Mouse (Mus musculus): Measurements from ENCODE around the gene Gpr141.
"Not testable (repeated sequence)": the region's sequence is repeated elsewhere in the genome, so short reads cannot be mapped to it uniquely, and the experiment has no call there.

Gpr141 gene

DNA sequence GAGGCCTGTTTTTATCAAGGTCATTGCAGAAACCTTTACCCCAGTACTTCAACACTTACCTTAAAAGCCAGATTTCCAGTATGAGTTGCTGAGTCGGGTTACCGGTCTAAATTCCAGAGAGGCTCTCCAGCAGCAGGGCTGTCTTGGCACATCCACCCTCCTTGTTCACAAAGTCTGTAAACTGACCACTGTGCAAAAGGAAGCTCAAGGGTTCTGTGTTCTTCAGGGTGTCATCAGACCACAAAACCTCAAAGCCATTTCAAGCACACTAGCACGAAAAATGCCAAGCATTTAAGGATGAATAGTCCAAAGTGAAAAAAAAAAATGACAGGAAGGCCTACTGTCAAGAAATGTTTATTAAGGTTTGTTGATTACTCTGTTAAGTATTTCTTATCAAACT, at the start of gene Gpr141:
Gene Gpr141, minus strand, starts transcription at position 187 of the 400 bp plus-strand sequence.
- DNase-seq, result no peak

DNA sequence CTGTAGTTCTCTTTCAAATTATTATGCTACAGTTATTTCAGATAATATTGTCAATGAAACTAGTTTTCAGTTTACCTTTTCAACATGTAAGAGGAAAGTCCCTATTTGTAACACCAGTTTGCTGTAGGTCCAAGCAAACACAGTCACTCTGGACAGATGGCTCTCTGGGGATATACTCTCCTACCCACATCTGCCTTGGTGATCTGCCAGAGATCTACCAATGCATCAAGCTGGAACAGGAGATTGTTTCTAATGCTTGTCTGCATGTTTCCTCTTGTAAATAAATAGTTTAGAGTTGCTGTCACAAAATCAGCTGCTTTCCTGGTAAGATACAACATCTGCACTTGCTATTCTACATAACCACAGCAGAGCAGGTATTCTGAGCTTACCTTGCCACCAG, 40.2 kb upstream of the Gpr141 start:
- DNase-seq, result no peak

DNA sequence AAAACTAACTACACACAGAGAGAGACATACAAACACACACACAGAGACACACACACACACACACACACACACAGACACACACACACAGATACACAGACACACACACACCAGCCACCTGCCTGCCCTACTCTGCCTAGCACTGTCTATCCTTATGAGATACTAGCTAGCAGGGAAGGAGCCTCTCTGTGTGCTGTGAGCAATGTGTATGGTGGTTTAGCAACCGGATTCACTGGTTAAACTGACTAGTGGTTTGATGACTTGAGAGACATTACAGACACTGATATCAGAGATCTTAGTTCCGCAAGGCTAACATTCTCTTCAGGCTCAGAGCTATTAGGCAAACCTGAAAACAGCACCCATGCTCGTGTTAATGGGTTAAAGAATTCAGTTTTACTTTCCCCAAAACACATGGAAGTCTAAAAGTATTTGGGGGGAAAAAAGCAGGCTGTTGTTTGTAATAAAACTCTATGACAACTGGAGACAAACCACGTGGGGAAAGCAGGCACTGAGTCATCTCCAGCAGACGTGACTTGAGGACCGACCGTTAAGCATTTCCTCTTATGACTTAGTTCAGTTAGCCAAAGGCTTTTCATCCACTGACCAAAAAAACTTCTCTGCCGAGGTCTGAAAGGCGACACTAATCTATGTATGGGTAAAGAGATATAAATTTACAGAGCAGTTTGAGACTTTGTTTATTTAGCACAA, 30.7 kb upstream of the Gpr141 start:
- no peak for DNase-seq

DNA sequence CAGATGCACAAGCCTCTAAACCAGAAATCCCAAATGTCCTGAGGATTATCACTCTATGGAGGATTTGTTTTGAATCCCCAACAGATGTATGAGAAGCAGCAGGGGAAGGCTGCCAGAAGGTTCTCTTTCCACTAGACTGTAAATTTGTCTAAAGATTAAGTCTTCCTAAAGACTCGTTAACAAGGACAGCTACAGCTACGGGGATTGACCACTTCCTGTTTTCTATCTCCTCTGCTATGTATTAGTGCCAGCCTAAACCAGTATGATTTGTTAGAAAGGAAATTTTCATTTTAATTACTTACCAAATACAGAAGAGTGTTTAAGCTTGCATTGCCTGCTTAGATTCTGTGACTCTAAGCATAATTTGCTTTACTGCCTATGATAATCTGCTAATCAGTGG, 30.0 kb upstream of the Gpr141 start:
- DNase-seq, result no peak

DNA sequence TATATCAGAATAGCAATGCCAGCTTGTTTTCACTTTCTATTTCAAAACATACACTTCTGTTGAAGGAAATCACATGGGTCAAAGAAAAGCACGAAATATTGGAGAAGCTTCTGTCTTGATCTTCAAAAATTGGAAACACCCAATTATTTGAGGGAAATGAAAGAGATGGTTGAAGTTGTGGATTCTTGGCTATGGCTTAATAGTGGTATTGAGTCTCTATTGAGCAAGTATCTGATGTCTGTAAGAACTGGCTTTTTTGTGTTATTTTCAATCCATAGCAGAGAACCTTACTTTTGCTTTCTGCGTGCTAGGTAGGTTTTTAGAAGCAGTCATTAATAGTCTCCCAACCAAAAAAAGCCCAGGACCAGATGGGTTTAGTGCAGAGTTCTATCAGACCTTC, 19.4 kb upstream of the Gpr141 start:
- DNase-seq, result no peak

DNA sequence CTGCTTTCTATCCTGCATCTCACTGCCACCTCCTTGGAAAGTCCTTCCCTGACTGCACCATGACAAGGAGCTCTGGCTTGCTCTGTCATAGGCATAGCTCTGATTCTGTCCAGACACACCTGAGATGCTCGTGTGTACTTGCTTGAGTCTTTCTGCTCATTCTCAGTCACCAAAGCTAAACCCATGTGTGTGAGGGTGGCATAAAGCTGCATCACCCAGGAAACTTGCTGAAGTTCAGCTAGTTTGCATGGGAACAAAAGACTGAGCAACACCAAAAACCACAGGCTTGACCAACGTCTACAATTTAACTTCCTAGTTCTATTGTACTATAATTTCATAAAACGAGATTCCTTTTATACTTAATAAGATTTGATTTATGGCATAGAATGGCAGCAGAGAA, 18.6 kb upstream of the Gpr141 start:
- no peak for DNase-seq

DNA sequence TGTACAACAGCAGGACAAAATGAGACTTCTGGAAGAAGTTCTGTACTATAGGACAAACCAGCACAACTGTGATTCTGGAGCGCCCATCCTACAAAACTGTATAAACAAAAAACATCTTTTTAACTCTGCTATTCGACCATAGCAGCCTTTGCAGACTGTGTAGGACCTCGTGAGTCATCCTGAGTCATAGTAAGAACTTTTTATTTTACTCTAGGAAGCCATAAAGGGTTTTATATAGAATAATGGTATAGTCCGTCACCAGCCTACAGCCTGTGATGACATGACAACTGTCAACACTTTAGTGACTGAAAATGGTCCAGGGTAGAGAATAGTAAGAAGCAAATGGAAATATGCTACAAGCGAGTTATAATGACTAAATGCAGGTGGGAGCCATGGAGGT, 17.6 kb upstream of the Gpr141 start:
- DNase-seq, result no peak

DNA sequence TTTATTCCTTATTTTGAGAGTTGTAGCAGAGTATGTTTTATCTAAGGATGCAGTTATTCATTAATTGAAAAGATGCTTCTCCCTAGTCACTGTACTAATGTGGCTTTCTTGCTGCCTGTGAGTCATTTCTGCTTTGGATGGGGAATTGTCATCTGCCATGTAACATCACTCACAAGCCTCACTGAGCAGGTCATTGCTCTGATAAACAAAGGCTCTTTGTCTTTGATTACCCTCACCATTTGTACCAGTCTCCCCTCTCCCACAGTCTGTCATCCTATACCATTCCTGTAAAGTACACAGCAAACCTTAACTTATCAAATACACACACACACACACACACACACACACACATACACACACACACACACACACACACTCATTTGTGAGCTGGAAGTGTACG, 16.1 kb upstream of the Gpr141 start:
- DNase-seq, result no peak

DNA sequence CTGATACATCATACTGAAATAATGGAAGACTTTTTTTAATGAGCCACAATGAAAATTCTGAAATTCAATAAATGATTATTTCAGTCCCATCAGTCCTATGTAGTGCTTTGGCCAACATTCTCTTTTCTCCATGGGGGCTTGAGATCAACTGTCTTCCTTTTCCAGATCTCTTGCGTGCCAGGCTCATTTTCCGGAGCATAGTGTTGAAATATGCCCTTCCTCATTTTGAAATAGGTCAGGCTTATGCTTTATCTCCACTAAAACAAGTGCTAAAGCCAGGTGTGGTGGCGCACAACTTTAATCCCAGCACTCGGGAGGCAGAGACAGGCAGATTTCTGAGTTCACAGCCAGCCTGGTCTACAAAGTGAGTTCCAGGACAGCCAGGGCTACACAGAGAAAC, 6.5 kb upstream of the Gpr141 start:
- no peak for DNase-seq

DNA sequence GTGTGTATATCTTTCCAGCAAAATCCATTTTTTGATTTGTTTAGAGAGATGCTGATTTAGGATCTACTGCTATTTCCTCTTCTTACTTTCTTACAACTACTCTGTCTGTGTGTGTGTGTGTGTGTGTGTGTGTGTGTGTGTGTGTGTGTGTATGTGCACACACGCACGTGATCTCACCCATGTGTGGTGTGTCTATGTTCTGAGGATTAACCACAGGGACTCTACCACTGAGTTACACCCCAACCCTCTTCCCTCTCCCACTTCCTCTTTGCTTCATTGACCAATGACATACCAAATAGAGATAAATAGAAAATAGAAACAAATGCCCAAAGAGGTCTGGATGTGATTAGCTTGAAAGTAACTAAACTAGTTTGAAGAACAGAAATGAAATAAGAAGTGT, 4.0 kb upstream of the Gpr141 start:
- DNase-seq, result no peak

DNA sequence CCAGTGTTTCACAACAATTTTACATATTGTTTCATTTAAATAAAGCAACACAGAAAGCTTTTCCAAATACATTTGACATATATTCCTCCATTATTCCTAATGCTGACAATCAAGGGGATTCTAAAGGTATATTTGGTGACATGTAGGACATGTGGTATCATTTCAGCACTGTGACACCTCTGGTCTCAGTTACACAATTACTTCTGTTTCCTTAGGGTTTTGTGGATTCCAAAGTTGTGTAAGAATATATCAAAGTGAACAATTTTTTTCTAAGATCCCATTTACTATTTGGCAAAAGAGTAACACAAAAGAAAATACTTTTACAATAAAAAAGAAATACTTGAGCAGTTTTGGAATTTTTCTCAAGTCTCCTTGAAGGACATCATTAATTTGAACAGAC, 2.4 kb downstream of the Gpr141 start:
- no peak for DNase-seq

DNA sequence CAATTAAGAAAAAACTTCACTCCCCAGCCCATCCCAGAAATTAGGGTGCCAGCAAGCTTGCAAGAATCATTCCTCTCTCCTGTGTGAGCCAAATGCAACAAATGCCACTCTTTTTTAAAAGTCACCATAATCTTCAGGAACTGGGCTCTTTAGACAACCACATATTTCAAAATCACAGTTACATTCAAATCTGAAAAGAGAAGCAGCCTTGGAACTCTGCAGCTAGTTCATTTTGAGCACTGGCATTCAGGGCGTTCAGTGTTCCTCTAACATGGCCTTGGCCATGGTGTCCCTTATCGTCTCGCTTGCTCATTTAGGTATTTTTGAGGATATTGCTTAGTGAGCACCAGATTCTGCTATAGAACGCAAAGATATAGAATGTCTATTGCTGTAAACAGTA, 4.1 kb downstream of the Gpr141 start:
- DNase-seq, result no peak

DNA sequence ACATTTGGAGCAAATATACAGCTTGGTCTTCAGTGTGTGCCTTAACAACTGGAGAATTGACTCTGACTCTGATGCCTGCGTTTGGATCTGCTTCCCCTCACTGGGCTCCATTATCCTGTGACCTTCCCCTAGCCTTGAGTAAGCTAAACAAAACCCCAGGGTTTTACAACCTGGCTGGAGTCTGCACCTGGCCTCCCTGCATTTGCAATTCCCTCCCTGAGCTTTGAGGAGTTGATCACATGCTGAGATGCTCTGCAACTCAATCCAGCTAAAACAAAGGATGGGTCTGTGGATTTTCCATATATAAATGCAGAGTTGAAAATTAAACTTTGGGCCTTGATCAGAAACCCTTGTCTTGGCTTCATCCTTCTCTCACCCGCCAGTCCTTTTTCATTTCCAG, 4.8 kb downstream of the Gpr141 start:
- DNase-seq, result no peak

DNA sequence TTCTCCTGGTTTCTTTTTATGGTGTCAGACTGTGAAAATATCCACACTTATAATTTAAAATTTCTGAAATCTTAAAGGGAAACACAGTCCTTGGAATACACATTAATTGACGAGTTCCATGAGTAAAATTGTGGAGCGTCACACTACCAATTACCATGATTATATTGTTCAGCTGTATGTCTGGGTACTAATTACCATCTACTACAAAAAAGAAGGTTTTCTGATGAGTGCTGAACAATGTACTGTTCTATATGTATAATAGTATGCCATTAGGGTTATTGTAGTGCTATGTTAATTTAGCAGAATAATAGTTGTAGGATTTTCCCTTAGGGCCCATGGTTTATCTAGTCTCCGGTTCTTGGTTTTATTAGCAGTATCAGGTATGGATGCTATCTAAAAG, 29.1 kb downstream of the Gpr141 start:
- no peak for DNase-seq

DNA sequence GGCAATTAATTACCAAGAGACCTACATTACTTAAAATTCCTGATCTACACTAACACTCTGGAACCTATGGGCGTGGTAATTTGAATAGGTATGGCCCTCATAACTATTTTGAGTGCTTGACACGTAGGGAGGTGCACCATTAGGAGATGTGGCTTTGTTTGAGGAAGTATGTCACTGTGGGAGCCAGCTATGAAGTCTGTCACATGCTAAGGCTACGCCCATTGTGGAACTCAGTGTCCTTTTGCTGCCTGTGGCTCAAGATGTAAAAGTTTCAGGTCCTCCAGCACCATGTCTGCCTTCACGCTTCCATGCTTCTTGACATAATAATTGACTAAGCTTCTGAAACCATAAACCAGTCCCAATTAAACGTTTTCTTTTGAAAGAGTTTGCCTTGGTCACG, 29.6 kb downstream of the Gpr141 start:
- no peak for DNase-seq

DNA sequence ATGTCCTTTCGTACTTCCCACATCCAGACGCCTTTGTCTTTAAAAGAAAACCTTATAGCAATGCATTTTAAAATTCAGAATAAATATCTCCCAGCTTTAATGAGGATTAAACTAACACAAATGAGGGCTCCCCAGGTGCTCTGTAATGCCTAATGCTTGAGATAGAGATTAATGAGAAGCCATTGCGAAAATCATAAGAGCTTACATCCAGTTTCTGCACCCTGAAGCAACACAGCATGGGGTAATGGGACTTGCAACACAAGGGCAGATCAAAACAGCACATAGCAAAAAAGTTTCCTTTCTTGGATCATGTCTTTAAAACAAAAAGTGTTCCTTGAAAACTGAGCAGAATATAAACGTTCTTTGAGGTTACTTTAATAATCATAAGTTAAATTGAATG, 30.3 kb downstream of the Gpr141 start:
- DNase-seq, result no peak

DNA sequence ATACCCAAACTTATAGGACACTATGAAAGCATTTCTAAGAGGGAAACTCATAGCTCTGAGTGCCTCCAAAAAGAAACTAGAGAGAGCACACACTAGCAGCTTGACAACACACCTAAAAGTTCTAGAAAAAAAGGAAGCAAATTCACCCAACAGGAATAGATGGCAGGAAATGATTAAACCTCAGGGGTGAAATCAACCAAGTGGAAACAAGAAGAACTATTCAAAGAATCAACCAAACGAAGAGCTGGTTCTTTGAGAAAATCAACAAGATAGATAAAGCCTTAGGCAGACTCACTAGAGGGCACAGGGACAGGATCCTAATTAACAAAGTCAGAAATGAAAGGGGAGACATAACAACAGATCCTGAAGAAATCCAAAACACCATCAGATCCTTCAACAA, 36.1 kb downstream of the Gpr141 start:
- DNase-seq, result not testable (repeated sequence)

DNA sequence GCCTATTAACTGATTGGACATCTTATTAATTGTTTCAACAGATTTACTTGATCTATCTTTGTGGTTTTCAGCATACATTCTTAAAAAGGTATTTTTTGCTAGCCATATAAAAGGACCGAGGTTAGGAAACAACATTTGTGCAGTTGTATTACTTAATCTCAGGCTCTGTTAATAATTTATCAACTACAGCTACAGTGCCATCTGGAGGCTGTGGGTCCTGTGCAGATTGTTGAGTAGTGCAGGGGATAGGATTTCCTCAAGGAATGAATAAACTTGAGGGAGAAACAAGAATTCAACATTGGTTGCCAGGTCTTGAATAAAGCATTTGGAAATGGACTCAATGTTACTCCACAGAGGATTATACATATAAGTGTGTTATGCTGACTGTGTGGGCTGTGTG, 53.9 kb downstream of the Gpr141 start:
- DNase-seq, result no peak

DNA sequence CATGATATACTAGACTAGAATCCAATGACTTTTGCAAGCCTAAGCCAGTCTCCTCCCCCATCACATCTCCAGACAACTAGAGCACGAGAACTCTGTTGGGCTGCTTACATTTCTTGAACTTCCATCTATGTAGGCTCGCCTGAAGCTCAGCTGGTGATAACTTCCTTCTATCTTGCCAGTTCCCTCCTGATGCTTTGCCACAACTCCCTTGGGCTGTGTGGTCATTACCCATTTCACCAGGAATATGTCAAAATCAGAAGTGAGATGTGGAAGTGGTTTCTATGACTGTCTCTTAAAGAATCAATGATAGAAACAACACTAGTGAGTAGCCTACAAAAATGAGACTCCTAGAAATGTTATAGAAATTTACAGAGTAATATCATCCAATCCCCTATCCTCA, 56.9 kb downstream of the Gpr141 start:
- DNase-seq, result no peak

DNA sequence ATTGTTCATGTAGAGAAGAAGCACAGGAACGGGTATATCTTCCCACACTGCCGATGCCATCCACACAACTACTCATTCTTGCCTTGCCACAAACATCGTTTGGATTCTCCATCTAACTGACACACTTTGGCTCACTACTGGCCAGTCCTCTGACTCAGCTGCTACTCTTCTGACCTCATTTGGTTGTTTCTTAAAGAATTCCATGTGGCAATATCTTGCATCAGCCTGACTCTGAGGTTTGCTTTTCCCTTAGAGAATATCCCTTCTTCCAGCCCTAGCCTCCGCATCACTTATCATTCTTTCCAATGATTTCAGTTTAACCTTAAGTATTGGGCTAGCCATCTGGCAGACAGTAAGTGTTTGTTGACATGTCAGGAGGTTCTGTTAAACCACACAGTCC, 59.8 kb downstream of the Gpr141 start:
- no peak for DNase-seq

DNA sequence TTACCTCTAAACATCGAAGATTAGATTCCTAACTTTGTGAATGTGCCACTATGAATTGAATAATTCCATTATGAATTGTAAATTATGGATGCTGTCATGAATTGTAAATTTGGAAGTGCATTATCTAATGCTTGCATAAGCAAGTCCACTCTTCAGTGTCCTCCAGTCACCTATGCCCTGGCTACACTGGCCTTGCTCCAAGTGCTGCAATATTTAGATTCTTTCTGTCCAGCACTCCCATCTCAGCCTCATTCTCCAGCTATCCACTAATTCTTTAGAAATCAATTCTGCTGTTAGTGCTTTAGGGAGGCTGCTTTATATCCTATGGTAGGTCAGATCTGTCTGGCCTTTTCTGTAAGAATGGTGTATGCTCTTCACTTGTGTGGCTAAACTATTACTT, 60.8 kb downstream of the Gpr141 start:
- DNase-seq, result no peak

DNA sequence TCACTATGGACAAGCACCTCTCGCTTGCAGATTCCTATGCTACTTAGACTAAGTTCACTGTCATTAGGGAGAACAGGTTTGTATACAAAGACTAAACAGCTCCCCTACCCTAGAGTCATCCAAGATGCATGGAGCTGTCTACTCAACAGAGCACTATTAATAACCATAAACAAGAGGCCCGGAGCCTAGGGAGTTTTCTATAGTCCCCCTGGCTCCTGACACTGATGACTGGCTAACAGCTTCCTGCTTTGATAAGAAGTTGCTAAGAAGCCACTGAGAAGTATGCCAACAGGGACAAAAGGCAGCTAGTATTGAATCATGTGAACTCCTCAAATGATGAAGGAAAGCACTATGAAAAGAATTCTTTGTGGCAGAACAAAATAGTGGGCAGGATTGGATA, 78.3 kb downstream of the Gpr141 start:
- DNase-seq, result no peak

DNA sequence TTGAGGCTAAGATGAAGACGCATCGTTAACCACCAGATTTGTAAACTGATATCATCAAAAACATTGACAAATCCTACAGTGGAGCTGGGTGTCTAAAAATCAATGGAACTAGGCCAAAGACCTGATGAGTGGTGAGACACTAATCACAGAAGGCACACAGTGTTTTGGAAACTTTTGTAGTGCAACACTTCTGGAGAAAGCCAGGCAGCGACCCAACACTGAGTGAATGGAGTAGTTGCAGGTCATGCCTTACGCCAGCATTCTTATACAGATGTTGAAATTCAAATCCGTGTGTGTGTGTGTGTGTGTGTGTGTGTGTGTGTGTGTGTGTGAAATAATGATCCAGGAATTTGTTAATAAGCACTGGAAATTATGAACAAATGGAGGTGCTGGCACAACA, 79.5 kb downstream of the Gpr141 start:
- DNase-seq, result no peak

DNA sequence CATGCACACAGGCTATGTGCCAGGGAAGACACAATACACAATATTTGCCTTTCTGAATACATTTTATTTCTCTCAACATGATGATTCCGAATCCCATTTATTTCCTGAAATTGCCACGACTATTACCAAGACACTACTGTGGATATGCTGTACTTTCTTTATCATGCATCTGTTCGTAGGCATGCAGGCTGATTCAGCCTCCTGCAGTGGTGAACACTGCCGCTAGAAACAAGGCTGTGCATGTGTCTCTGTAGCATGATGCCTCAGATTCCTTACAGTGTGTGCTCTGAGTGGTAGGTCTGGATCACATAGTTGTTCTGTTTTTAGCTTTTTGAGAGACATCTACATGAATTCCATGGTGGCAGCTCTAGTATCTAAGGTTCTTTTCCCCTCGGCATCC, 89.5 kb downstream of the Gpr141 start:
- no peak for DNase-seq

DNA sequence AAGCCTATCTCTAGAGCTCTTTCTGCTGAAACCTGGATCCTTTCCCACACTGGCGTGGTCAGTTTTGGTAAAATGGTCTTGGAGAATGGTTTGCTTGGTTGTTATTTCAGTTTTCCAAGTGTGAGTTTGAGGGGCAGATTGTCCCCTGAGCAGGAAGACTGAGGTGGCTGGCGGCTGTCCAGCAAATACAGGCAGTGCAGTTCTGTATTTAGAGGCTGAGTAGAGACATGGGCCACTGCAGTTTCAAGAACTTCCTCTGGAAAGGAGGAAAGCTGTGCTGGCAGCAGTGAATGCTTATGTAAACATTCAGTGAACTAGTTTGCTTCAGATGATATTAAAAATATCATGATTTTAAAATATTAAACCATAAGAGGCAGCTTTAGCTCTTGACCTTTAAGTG, 93.2 kb downstream of the Gpr141 start:
- no peak for DNase-seq

DNA sequence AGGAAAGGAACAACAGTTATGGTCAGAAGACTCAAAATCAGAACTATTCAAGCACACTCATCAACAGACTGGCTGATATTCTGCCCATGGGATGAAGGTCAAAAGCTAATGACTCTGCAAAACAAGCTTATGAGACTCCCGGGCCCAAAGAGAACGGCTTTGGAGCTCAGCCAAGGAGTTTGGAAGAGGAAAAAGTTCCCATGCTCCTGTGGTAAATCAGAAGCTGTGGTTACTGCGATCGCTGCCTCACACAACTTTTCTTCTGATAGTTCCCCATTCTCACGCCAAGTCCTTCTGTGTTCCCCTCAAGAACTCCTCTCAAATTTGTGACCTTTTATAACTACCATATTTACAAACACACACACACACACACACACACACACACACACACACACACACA, 105.1 kb downstream of the Gpr141 start:
- DNase-seq, result no peak

All from cerebellum, adult 9-11 months (tissue).